Mouse (Mus musculus) heart, adult 2 months (tissue): ENCODE data around the gene Cd82.

Experiments
- CTCF ChIP-seq: fragments of 200-600 bp; IDR thresholded peaks from 2 replicates; pipeline ENCODE4 v1.8.1; 2022; ENCODE audit warnings: antibody characterized with exemption, mild to moderate bottlenecking, moderate library complexity
- EP300 ChIP-seq: fragments of 200-500 bp; IDR thresholded peaks from 2 replicates; pipeline ENCODE4 v1.6.1; 2011; ENCODE audit warnings: low read depth, low read length, control low read depth; ENCODE audit not compliant: insufficient read depth
- POLR2A ChIP-seq: fragments of 200-500 bp; IDR thresholded peaks from 2 replicates; pipeline ENCODE4 v1.6.1; 2011; ENCODE audit warnings: mild to moderate bottlenecking, low read depth, low read length, control low read depth; ENCODE audit not compliant: insufficient read depth

DNA sequence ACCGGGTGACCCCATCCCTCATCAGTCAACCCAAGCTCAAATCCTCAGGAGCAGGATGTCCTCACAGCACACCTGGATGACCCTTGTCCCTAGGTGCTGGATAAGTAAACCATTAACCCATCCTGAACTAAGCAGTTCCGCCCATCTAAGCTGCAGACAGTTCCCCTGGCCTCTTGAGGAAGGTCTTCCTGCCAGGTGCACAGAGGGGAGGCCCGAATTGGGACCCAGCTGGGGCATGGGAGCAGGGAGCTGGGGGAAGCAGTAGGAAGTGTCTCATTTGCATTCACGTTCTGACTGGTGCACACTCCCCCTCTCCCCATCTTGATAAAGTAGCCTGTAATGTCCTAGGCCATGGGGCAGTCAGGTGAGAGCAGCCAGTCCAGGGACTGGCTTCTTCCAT lies 50.8 kb downstream of the Cd82 start:
- TF ChIP-seq EP300 (no peak), CTCF (no peak), POLR2A (no peak)
